Mouse (Mus musculus): Measurements from ENCODE around the gene Lonp1. TPM values are rescaled to one million over a fixed set of nuclear protein-coding genes. Genes with fewer than 3 reads are reported as not detected.

Gene Lonp1
- total RNA-seq, 1 experiment from 2014 or later = 32.6 TPM

GRCm38 (mm10) chr17:56604070-56604380 lies 22.7 kb downstream of the Lonp1 start:
- no peak for ATAC-seq (ENCODE audit: extremely low read depth, insufficient number of reproducible peaks, low FRiP score, poor library complexity, severe bottlenecking)

GRCm38 (mm10) chr17:56603186-56604069 lies 23.3 kb downstream of the Lonp1 start:
- no peak for ATAC-seq (ENCODE audit: extremely low read depth, insufficient number of reproducible peaks, low FRiP score, poor library complexity, severe bottlenecking)

- no peak for ATAC-seq (ENCODE audit: extremely low read depth, insufficient number of reproducible peaks, low FRiP score, poor library complexity, severe bottlenecking)
These were observed 33.0 kb downstream of the Lonp1 start for GRCm38 (mm10) chr17:56593527-56594271.

- ATAC-seq (ENCODE audit: extremely low read depth, insufficient number of reproducible peaks, low FRiP score, poor library complexity, severe bottlenecking) = no peak
These were observed 34.1 kb downstream of the Lonp1 start for GRCm38 (mm10) chr17:56592553-56592952.

DNA sequence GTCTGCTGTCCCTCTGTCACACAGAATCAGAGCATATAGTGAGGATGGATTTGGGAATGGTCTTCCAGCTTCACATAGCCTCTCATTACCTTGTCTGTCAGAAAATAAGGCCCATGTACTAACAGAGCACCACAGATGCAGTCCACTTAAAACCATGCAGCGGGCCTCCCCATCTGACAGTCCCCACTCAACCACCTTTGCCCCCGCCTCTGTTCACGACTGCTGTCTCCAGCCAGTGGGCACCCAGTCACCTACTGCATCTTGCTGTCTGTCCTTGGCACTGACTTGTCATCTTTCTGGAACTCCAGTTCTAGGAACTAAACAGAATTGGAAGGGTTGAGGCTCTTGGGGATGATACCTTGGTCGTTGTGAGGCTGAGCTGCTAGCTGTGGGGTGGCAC lies 37.8 kb downstream of the Lonp1 start:
- no peak for ATAC-seq (ENCODE audit: extremely low read depth, insufficient number of reproducible peaks, low FRiP score, poor library complexity, severe bottlenecking)

GRCm38 (mm10) chr17:56587773-56588172 lies 38.9 kb downstream of the Lonp1 start:
- no peak for ATAC-seq (ENCODE audit: extremely low read depth, insufficient number of reproducible peaks, low FRiP score, poor library complexity, severe bottlenecking)

- peak; percentile 28 for ATAC-seq (ENCODE audit: extremely low read depth, insufficient number of reproducible peaks, low FRiP score, poor library complexity, severe bottlenecking)
These were observed 41.4 kb downstream of the Lonp1 start for GRCm38 (mm10) chr17:56585171-56585821.

DNA sequence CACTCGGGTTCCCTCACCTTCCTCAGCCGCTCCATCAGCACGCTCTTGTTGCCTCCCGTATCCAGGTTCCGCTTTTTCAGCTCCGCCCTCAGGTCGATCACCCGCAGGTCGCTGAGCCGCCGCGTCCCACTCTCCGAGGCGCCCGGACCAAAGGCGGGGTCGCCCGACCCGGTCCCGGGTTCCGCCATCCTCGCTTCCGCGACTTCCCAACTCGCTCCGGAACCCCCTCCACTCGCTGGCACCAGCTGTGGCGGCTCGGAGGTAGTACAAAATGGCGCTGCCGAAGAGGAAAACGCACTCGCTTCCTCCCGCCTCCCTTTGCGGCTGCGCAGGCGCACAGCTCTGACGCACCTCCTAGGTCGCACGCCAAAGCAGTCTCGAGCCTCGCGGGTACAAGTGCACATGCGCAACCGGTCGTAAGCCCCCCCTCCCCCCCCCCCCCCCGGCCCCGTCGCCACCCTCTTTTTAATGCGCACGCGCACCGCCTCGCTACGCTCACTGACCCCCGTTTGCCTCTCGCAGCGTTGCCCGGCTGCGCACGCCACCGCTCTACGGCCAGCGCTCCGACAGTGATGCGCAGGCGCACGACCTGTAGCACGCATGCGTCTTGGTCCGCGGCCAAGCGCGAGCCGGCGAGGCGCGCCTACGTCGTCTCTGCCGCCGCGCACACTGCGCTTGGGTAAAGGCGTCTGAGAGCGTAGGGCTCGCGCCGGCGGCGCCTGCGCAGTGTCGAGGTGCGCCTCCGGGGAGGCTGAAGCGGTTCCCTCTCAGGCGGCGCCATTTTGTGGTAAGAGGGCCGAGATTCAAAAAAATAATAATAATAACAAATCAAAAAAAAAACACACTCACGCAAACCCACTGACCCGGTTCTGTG lies 42.2 kb downstream of the Lonp1 start, which contains the start of the genes Safb2 and Safb:
Gene Safb2, minus strand, starts transcription at position 329 of the 874 bp plus-strand sequence.
Gene Safb, plus strand, starts transcription at position 569 of the 874 bp plus-strand sequence.
- peak; percentile 71 for ATAC-seq (ENCODE audit: extremely low read depth, insufficient number of reproducible peaks, low FRiP score, poor library complexity, severe bottlenecking)

DNA sequence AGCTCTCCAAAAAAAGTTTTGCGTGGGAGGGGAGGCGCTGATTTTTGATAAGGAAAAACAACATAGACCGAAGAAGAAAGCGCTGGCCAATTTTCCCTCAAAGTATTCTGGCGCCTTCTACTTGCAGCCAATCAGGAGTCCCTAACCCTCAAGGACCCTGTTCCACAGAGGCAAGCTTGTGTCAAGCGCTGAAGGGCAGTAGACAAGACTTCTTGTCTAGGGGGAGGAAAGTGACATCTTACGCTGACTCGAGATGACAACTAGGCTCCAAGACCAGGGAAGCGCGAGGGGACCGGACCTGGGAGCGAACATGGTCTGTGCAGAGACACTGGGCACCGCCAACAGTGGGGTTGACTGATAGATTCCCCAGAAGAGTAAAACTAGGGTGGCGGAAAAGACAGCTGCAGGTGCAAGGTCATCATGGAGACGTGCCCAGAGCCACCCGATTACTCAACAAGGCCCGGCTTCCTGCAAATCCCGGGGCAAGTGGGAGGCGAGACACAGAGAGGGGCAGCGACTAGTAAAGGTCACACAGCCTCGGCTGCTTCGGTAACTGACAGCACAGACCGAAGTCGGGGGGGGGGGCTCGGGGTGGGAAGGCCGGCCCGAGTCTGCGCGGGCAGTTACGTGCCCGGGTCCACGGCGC lies 43.0 kb downstream of the Lonp1 start:
- ATAC-seq (ENCODE audit: extremely low read depth, insufficient number of reproducible peaks, low FRiP score, poor library complexity, severe bottlenecking) = peak; percentile 0; the same call in 1 of the 2 replicates

- no peak for ATAC-seq (ENCODE audit: extremely low read depth, insufficient number of reproducible peaks, low FRiP score, poor library complexity, severe bottlenecking)
These were observed 43.6 kb downstream of the Lonp1 start for GRCm38 (mm10) chr17:56583071-56583470.

DNA sequence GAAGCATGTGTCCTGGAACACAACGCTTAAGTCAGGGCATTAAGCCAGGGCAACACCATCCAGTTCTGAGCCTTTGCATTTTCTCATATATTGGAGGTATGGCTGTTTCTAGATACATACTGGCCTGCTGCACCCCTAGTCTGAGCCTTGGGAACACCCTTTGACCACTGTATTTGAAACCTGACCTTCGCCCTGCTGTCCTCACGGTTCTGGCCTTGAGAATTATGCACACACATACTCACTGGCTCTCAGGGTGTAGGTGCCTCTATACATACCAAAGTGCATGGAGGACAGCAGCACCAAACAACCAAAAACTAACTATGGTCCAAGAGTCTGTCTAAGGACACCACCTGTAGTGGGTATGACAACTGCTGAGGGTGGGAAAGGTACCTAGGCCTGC lies 53.7 kb downstream of the Lonp1 start:
- no peak for ATAC-seq (ENCODE audit: extremely low read depth, insufficient number of reproducible peaks, low FRiP score, poor library complexity, severe bottlenecking)

GRCm38 (mm10) chr17:56572154-56572553 lies 54.5 kb downstream of the Lonp1 start:
- no peak for ATAC-seq (ENCODE audit: extremely low read depth, insufficient number of reproducible peaks, low FRiP score, poor library complexity, severe bottlenecking)

DNA sequence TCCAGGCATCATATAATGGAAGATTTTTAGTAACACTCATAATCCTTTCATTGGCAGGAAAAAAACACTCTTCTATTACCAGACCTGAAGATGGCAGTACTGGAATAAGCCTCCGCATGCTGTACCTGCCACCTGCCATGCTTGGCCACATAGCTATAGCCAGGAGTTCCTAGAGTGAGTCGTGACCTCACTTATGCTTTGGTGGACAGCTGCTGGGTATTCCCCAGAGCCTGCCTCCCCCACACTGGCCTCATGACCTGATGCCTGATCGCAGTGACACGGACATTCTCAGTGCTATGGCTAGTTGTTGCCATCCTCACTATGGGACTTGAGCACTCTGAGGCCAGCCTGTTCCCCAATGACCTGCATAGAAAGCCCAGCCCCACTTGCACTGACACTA lies 56.4 kb downstream of the Lonp1 start:
- ATAC-seq (ENCODE audit: extremely low read depth, insufficient number of reproducible peaks, low FRiP score, poor library complexity, severe bottlenecking) = no peak

GRCm38 (mm10) chr17:56567370-56567769 lies 59.3 kb downstream of the Lonp1 start:
- ATAC-seq (ENCODE audit: extremely low read depth, insufficient number of reproducible peaks, low FRiP score, poor library complexity, severe bottlenecking) = no peak

DNA sequence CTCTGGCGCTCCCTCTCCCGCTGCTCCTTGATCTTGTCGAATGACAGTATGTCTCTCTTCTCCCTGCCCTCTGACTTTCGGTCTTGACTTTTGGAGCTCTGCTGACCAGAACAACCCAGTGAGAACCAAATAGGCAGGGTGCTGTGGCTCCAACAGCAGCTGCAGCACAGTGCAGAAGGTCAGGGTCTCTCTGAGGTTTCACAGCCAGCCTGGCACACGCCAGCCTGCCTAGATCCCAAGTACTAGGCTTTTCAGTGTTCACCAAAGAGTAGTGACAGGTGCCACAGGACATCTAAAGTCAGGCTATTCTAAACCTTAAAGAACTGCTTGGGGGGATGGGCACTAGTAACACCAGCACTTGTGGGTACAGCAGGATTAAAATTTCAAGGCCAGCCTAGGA lies 59.8 kb downstream of the Lonp1 start:
- no peak for ATAC-seq (ENCODE audit: extremely low read depth, insufficient number of reproducible peaks, low FRiP score, poor library complexity, severe bottlenecking)

DNA sequence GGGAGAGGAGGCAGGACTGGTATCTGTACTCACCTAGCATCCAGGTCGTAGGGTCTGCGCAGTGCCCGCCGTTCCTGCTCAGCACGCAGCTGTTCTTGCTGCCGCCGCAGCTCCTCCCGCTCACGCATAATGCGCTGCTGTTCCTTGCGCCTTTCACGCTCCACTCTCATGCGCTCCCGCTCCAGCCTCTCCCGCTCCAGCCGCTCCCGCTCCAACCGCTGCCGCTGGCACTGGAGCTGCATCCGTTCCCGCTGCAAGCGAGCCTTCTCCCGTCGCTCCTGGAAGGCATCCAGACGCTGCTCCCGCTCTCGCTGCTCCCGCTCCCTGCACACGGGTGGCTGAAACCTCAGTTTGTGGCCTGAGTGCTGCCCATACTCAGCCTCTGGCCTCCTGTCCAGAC lies 60.4 kb downstream of the Lonp1 start:
- no peak for ATAC-seq (ENCODE audit: extremely low read depth, insufficient number of reproducible peaks, low FRiP score, poor library complexity, severe bottlenecking)
